Mouse (Mus musculus) hematopoietic multipotent progenitor cell, adult 10-12 weeks (in vitro differentiated cells): ENCODE results near the gene Gm12394. TPM values are rescaled to one million over a fixed set of nuclear protein-coding genes. Genes with fewer than 3 reads are reported as not detected.

Source experiments
- polyA plus RNA-seq: library from polyadenylated mRNA; stranded (reverse); fragments of >175 nt; gene quantifications from 2 replicates; pipeline ENCODE4 v1.2.3, GENCODE M21; 2012; ENCODE audit warnings: low replicate concordance

The Gm12394 gene
- not detected in 2 replicates for polyA plus RNA-seq

DNA sequence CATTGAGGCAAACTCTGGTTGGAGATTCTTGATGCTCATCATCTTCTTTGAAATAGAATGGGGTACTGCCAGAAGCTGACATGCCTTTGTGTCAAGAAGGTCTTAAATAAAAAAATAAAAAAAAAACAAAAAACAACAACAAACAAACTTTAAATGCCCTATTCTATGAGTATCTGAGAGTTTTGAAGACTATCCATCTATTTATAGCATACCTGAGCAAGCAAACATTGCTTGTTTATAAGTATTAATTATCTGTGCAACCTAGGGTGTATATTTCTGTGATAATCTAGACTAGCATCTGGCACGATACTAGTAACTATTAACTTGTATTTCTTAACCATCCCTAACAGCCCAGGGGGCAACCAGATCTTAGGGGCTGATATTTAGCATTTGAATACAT is at the start of gene Gm12394:
TSS of gene Gm12394 (minus strand) at position 101 of the 400 bp plus-strand sequence.

DNA sequence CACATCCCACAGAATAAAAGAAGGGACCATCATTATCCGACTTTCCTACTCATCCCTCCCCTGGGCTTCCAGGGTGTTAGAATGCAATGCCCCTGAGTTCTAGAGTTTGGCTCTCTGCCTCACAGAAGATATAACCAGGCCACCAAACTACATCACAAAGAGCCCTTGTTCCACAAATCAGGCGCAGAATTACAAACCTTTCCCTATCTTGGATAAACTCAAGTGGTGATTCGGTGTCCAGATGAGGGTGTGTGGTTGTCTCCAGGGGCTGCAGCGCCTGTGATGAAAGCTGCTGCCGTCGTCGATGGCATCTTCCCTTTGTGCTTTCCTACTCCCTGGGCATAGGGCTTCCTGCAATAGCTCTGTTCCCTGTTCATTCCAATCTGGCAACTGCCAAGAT is 17.6 kb upstream of the Gm12394 start, which contains the start of gene Fam205c:
TSS of gene Fam205c (minus strand) at position 101 of the 400 bp plus-strand sequence.

DNA sequence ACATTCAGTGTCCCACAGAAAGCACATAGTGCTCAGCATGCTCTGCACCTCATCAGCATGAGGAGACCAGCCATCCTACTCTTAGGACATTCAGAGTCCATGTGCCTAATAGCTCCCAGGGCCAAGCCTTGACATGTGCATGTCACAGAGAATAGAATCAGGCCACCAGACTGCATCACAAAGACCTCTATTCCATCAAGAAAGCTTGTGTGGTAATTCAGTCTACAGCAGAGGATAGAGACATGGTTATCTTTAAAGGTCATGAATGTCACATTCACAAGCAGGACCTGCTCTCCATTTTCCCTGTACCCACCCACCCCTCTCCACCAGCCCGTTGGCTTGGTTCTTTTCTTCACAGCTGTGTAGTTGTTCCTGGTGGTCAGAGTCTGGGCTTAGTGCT is 2.8 kb downstream of the Gm12394 start, which contains the start of gene Fam205a1:
TSS of gene Fam205a1 (minus strand) at position 101 of the 400 bp plus-strand sequence.

DNA sequence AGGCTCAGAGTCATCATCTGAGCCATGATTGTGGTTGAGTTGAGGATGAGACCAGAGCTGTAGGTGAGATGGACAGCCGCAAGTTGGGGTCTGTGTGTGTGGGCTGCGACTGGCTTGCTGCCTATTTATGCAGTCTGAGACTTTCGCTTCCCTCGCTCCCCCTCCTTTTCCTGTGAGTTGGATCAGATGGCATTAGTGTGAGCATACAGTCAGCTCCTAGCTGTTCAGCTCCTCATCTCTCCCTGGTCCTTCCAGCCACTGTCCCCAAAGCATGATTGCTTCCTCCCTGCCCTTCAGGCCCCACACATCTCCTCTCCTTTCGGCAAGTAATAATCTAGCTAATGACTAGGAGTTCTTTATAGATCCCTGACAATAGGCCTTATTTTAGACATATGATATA is 82.7 kb downstream of the Gm12394 start, which contains the start of gene Ccl21a:
TSS of gene Ccl21a (minus strand) at position 101 of the 400 bp plus-strand sequence.

DNA sequence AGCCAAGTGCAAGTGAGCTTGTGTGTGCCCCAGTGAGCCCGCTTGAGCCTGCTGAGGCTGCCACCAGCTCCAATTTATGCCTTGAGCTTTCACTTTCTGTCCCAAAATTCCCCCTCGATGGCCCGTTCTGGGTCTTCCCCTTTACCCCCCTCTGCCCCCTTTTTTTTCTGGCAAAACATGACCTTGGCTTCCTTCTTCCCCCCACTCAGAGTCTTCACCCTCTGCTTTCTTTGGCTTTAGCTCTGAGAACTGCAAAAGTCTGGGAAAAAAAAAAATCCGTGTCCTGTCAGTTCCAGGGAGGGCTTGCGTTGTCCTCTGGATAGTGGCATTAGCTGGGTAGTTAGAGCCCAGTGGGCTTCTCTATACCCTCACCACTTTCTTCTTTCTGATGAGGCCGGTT is 100.1 kb downstream of the Gm12394 start, which contains the start of gene Ccl19:
TSS of gene Ccl19 (minus strand) at position 101 of the 400 bp plus-strand sequence.

DNA sequence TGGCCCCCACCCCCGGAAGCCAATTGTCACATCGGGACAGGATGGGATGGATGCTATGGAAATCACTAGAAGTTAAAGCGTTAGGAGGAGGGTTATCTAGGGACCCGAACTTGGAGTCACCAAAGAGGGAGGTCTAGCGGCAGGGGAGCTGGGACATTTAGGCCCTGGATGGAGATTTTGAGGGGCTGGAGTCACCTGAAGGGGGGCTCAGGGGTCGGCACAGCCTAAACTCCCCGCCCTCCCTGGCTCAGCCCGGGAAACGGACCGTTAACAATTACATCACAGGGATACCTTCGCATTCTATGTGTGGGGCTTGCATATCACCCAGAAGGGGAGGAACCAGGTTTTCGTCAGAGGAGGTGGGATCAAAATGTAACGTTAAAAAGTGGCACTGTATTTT is 121.3 kb downstream of the Gm12394 start, which contains the start of gene 4930578G10Rik:
TSS of gene 4930578G10Rik (plus strand) at position 301 of the 400 bp plus-strand sequence.

Other genes with a start within 250 kb of the Gm12394 start
- gene Gm10591, start 244.6 kb downstream of the Gm12394 start, polyA plus RNA-seq, result not detected in 2 replicates
- gene Gm2564, start 227.1 kb downstream of the Gm12394 start, polyA plus RNA-seq, result not detected in 2 replicates
- not detected in 2 replicates for gene Ccl27b, start 201.5 kb downstream of the Gm12394 start, polyA plus RNA-seq
- not detected in 2 replicates for gene Il11ra2, start 194.9 kb downstream of the Gm12394 start, polyA plus RNA-seq
- not detected in 2 replicates for gene 4930578G10Rik, start 121.2 kb downstream of the Gm12394 start, polyA plus RNA-seq
- gene Ccl19, start 100.2 kb downstream of the Gm12394 start, polyA plus RNA-seq, result 0.25 TPM in 1 of 2 replicates, not detected in the other
- gene Ccl21a, start 82.8 kb downstream of the Gm12394 start, polyA plus RNA-seq, result 1.2 and 4.8 TPM in 2 replicates
- not detected in 2 replicates for gene Fam205a1, start 2.9 kb downstream of the Gm12394 start, polyA plus RNA-seq
- gene Fam205c, start 17.5 kb upstream of the Gm12394 start, polyA plus RNA-seq, result not detected in 2 replicates
- 0.22 and 0.40 TPM in 2 replicates for gene Phf24, start 59.9 kb upstream of the Gm12394 start, polyA plus RNA-seq
- gene Dnajb5, start 93.0 kb upstream of the Gm12394 start, polyA plus RNA-seq, result 20.2 and 20.9 TPM in 2 replicates
- not detected in 2 replicates for gene 1700022I11Rik, start 112.8 kb upstream of the Gm12394 start, polyA plus RNA-seq
- 107 and 248 TPM in 2 replicates for gene Vcp, start 143.7 kb upstream of the Gm12394 start, polyA plus RNA-seq
- gene Fancg, start 153.7 kb upstream of the Gm12394 start, polyA plus RNA-seq, result 3.3 and 9.9 TPM in 2 replicates
- 20.3 and 26.7 TPM in 2 replicates for gene Pigo, start 169.0 kb upstream of the Gm12394 start, polyA plus RNA-seq
- 47.0 and 65.0 TPM in 2 replicates for gene Stoml2, start 174.9 kb upstream of the Gm12394 start, polyA plus RNA-seq
- 56.0 and 64.9 TPM in 2 replicates for gene Fam214b, start 189.4 kb upstream of the Gm12394 start, polyA plus RNA-seq
- 0.09 and 0.74 TPM in 2 replicates for gene Unc13b, start 202.2 kb upstream of the Gm12394 start, polyA plus RNA-seq